Mouse (Mus musculus) midbrain, embryonic 14.5 days (tissue): ENCODE data around the gene Sdc4. TPM values are rescaled to one million over a fixed set of nuclear protein-coding genes. Genes with fewer than 3 reads are reported as not detected.

Experiments
- ATAC-seq: fragments of 200-750 bp; cut with Nextera tagmentation; 2 replicates; pipeline ENCODE4 v1.8.0; 2017; ENCODE audit warnings: moderate number of reproducible peaks, moderate library complexity; ENCODE audit not compliant: low FRiP score, low TSS enrichment
- DNase-seq: peaks from one replicate; pipeline ENCODE4 v3.0.0-alpha.2; 2015
- H3K27ac ChIP-seq: fragments of 300-500 bp; sonication (generic); replicated peaks from 2 replicates; pipeline ENCODE4 v1.5.1; 2014; ENCODE audit warnings: mild to moderate bottlenecking, low read depth, low read length, moderate library complexity
- H3K27me3 ChIP-seq: fragments of 300-500 bp; sonication (generic); 2 replicates; pipeline ENCODE4 v1.6.1; 2014; ENCODE audit warnings: low read length, control low read depth, mixed read lengths; ENCODE audit not compliant: control insufficient read depth, insufficient read depth
- H3K36me3 ChIP-seq: fragments of 300-500 bp; sonication (generic); 2 replicates; pipeline ENCODE4 v1.6.1; 2014; ENCODE audit warnings: low read length, control low read depth; ENCODE audit not compliant: control insufficient read depth, insufficient read depth
- H3K4me1 ChIP-seq: fragments of 300-500 bp; sonication (generic); 2 replicates; pipeline ENCODE4 v1.6.1; 2014; ENCODE audit warnings: mild to moderate bottlenecking, antibody characterized with exemption, low read length, control low read depth; ENCODE audit not compliant: control insufficient read depth, insufficient read depth
- H3K4me2 ChIP-seq: fragments of 300-500 bp; sonication (generic); 2 replicates; pipeline ENCODE4 v1.6.1; 2014; ENCODE audit warnings: mild to moderate bottlenecking, low read length, moderate library complexity
- H3K4me3 ChIP-seq: fragments of 300-500 bp; sonication (generic); replicated peaks from 2 replicates; pipeline ENCODE4 v1.5.1; 2014; ENCODE audit warnings: low read depth, low read length
- H3K9ac ChIP-seq: fragments of 300-500 bp; sonication (generic); replicated peaks from 2 replicates; pipeline ENCODE4 v1.6.1; 2014; ENCODE audit warnings: mild to moderate bottlenecking, low read length, moderate library complexity
- H3K9me3 ChIP-seq: fragments of 300-500 bp; sonication (generic); 2 replicates; pipeline ENCODE4 v1.6.1; 2016; ENCODE audit warnings: low read length, control low read depth, mixed read lengths; ENCODE audit not compliant: control insufficient read depth
- WGBS: fragments of 180-500 bp; shearing (Covaris S2); extraction: QIAGEN DNeasy Blood & Tissue Kit; methylation state at CpG from one replicate; pipeline ENCODE4 v1.1.7; 2014; 5-methylcytosine and 5-hydroxymethylcytosine counted together
- polyA plus RNA-seq: library from polyadenylated mRNA; unstranded; fragments of >200 nt; fragmentation: Nextera tagmentation; extraction: Ambion mirVana; gene quantifications from 2 replicates; pipeline ENCODE4 v1.2.1, GENCODE M21; 2014

The Sdc4 gene
- polyA plus RNA-seq, 1 experiment from 2014 or later: 4.9 TPM

GRCm38 (mm10) chr2:164386953-164387352 lies 56.7 kb downstream of the Sdc4 start:
- 24% methylated on average over 8 of the region's 8 CpGs for WGBS
- no peak for ATAC-seq
- Histone ChIP-seq H3K4me2 (no peak overlapping the region), H3K27ac (no peak overlapping the region), H3K27me3 (peaks cover 20% of the 10 kb centered on the region), H3K9ac (no peak overlapping the region), H3K4me3 (no peak overlapping the region), H3K4me1 (peaks cover 10% of the 10 kb centered on the region; the same call in 1 of the 2 replicates), H3K36me3 (no peaks in the 10 kb centered on the region), H3K9me3 (no peaks in the 10 kb centered on the region)
- DNase-seq: peak; percentile 56

- no peak overlapping the region for H3K27ac ChIP-seq
- H3K4me3 ChIP-seq: no peak overlapping the region
- peaks cover 10% of the 10 kb centered on the region; the same call in 1 of the 2 replicates for H3K4me1 ChIP-seq
- H3K4me2 ChIP-seq: peak overlapping the region; percentile 30
- DNase-seq (peak; percentile 78), ATAC-seq (peak; percentile 78)
- 6% methylated on average over 18 of the region's 18 CpGs for WGBS
- H3K9ac ChIP-seq: no peak overlapping the region
- no peaks in the 10 kb centered on the region for H3K36me3 ChIP-seq
- H3K9me3 ChIP-seq: no peaks in the 10 kb centered on the region
- H3K27me3 ChIP-seq: peaks cover 20% of the 10 kb centered on the region
Measured at GRCm38 (mm10) chr2:164385927-164386763, 57.5 kb downstream of the Sdc4 start.

- ATAC-seq (no peak), DNase-seq (no peak)
- H3K4me1 ChIP-seq: 0 out of 2 replicates have a peak, but pooled peaks cover 7% of the 10 kb centered on the region
- 66% methylated on average over 11 of the region's 11 CpGs for WGBS
- H3K4me2 ChIP-seq: no peak overlapping the region
- no peaks in the 10 kb centered on the region for H3K36me3 ChIP-seq
- H3K4me3 ChIP-seq: no peak overlapping the region
- H3K9ac ChIP-seq: no peak overlapping the region
- peaks cover 18% of the 10 kb centered on the region for H3K27me3 ChIP-seq
- no peak overlapping the region for H3K27ac ChIP-seq
- no peaks in the 10 kb centered on the region for H3K9me3 ChIP-seq
Measured at GRCm38 (mm10) chr2:164383656-164384399, 59.9 kb downstream of the Sdc4 start.

GRCm38 (mm10) chr2:164382971-164383370 lies 60.7 kb downstream of the Sdc4 start:
- no peak overlapping the region for H3K27ac ChIP-seq
- H3K4me1 ChIP-seq: 0 out of 2 replicates have a peak, but pooled peaks cover 7% of the 10 kb centered on the region
- peaks cover 10% of the 10 kb centered on the region for H3K27me3 ChIP-seq
- ATAC-seq (no peak), DNase-seq (no peak)
- H3K4me2 ChIP-seq: no peak overlapping the region
- no peaks in the 10 kb centered on the region for H3K36me3 ChIP-seq
- no peaks in the 10 kb centered on the region for H3K9me3 ChIP-seq
- WGBS: 91% methylated on average over 3 of the region's 3 CpGs
- no peak overlapping the region for H3K9ac ChIP-seq
- no peak overlapping the region for H3K4me3 ChIP-seq

DNA sequence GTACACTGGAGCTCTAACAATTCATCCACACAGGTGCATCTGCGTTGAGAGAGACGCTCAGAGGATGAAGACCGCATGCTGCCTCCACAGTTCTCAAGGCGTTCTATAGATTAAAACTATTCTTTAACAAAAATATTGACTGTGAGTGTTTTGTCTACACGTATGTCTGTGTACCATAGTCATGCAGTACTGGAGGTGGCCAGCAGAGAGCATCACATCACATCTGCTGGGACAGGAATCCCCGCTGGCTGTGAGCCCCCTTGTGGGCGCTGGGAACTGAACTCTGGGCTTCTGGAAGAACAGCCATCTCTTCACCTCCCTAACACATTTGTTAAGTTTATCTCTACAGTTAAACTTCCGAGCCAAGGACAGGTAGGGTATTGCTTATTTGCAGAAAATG lies 62.0 kb downstream of the Sdc4 start:
- no peaks in the 10 kb centered on the region for H3K27me3 ChIP-seq
- DNase-seq (no peak), ATAC-seq (no peak)
- H3K4me1 ChIP-seq: 0 out of 2 replicates have a peak, but pooled peaks cover 7% of the 10 kb centered on the region
- H3K9me3 ChIP-seq: no peaks in the 10 kb centered on the region
- H3K36me3 ChIP-seq: no peaks in the 10 kb centered on the region
- no peak overlapping the region for H3K4me3 ChIP-seq
- no peak overlapping the region for H3K9ac ChIP-seq
- 77% methylated on average over 8 of the region's 8 CpGs for WGBS
- H3K4me2 ChIP-seq: no peak overlapping the region
- H3K27ac ChIP-seq: no peak overlapping the region

DNA sequence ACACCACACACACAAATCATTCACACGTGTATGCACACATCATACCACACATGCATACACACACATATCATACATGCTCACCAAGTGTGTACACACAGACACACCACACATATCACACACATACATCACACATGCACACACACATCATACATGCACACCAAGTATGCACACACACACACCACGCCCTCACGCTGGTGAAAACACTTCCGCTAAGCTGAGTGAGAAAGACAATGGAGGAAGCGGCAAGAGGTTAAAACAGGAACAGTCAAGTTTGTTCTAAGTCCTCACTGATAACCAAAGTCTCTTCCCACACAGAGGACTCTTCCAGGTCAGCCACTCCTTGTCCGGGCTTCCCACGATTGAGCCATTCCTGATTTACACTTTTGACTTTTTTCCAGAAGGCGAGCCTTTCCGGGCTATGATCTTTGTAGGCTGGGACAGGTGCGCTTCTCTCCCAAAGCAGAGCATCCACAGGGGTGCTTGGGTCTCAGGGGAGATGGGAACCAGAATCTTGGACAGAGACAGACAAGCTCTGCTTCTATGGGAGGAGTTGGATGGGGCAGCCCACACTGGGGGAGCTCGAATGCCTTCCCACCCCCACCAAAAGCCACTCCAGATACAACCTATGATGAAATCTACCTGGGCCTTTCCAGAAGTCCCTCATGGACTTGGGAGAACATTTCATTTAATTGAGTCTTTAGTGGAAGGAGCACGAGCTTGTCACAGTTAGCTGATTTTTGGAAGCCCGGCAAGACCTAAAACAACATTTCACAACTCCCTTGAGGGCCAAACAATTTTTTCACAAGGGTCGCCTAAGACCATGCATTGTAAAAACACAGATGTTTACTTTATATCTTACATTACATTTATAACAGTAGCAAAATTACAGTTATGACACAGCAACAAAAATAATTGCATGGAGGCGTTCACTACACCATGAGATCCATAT lies 65.9 kb downstream of the Sdc4 start:
- WGBS: 93% methylated on average over 15 of the region's 15 CpGs

More for the DNA sequence above, 65.9 kb downstream of the Sdc4 start:
- Histone ChIP-seq H3K36me3 (no peaks in the 10 kb centered on the region), H3K9ac (no peak overlapping the region), H3K27me3 (no peaks in the 10 kb centered on the region), H3K4me3 (no peak overlapping the region), H3K27ac (no peak overlapping the region), H3K4me1 (no peaks in the 10 kb centered on the region), H3K4me2 (no peak overlapping the region), H3K9me3 (no peaks in the 10 kb centered on the region)
- ATAC-seq (no peak), DNase-seq (no peak)

Other genes with a start within 250 kb of the Sdc4 start
- not detected in 2 replicates for gene Wfdc15a, start 243.8 kb downstream of the Sdc4 start, polyA plus RNA-seq
- gene Wfdc15b, start 222.2 kb downstream of the Sdc4 start, polyA plus RNA-seq: not detected in 2 replicates
- gene Svs2, start 205.4 kb downstream of the Sdc4 start, polyA plus RNA-seq: not detected in 2 replicates
- not detected in 2 replicates for gene Svs3b, start 187.2 kb downstream of the Sdc4 start, polyA plus RNA-seq
- gene Svs4, start 165.4 kb downstream of the Sdc4 start, polyA plus RNA-seq: not detected in 2 replicates
- gene Svs3a, start 154.6 kb downstream of the Sdc4 start, polyA plus RNA-seq: not detected in 2 replicates
- not detected in 2 replicates for gene Svs6, start 127.1 kb downstream of the Sdc4 start, polyA plus RNA-seq
- not detected in 2 replicates for gene Svs5, start 111.1 kb downstream of the Sdc4 start, polyA plus RNA-seq
- gene Slpi, start 54.8 kb downstream of the Sdc4 start, polyA plus RNA-seq: not detected in 2 replicates
- gene Rbpjl, start 40.7 kb downstream of the Sdc4 start, polyA plus RNA-seq: not detected in 2 replicates
- gene Matn4, start 38.7 kb downstream of the Sdc4 start, polyA plus RNA-seq: not detected in 2 replicates
- gene Sys1, start 13.1 kb upstream of the Sdc4 start, polyA plus RNA-seq: 93.1 and 97.2 TPM in 2 replicates
- 3.4 and 5.1 TPM in 2 replicates for gene Gm20458, start 17.1 kb upstream of the Sdc4 start, polyA plus RNA-seq
- not detected in 2 replicates for gene Trp53tg5, start 29.8 kb upstream of the Sdc4 start, polyA plus RNA-seq
- gene Dbndd2, start 42.2 kb upstream of the Sdc4 start, polyA plus RNA-seq: 11.4 and 11.8 TPM in 2 replicates
- gene Pigt, start 53.6 kb upstream of the Sdc4 start, polyA plus RNA-seq: 98.9 and 115 TPM in 2 replicates
- gene Wfdc2, start 118.5 kb upstream of the Sdc4 start, polyA plus RNA-seq: 0.61 and 1.2 TPM in 2 replicates
- gene Spint3, start 129.6 kb upstream of the Sdc4 start, polyA plus RNA-seq: not detected in 2 replicates
- not detected in 2 replicates for gene Wfdc6a, start 141.6 kb upstream of the Sdc4 start, polyA plus RNA-seq
- not detected in 2 replicates for gene Eppin, start 149.7 kb upstream of the Sdc4 start, polyA plus RNA-seq
- gene Wfdc6b, start 169.6 kb upstream of the Sdc4 start, polyA plus RNA-seq: not detected in 2 replicates
- gene Wfdc8, start 169.7 kb upstream of the Sdc4 start, polyA plus RNA-seq: not detected in 2 replicates
- not detected in 2 replicates for gene Wfdc16, start 194.9 kb upstream of the Sdc4 start, polyA plus RNA-seq
- gene Wfdc10, start 212.2 kb upstream of the Sdc4 start, polyA plus RNA-seq: not detected in 2 replicates
- not detected in 2 replicates for gene Wfdc9, start 212.7 kb upstream of the Sdc4 start, polyA plus RNA-seq
- not detected in 2 replicates for gene Wfdc11, start 230.2 kb upstream of the Sdc4 start, polyA plus RNA-seq
- gene Wfdc13, start 241.2 kb upstream of the Sdc4 start, polyA plus RNA-seq: not detected in 2 replicates